Mouse (Mus musculus): Measurements from ENCODE around the gene Ska3. TPM values are rescaled to one million over a fixed set of nuclear protein-coding genes. Genes with fewer than 3 reads are reported as not detected.

Ska3 gene
- polyA plus RNA-seq, 1 experiment: 0.77 TPM

GRCm38 (mm10) chr14:57808558-57808957 lies 17.4 kb downstream of the Ska3 start:
- Histone ChIP-seq H3K9me3 (ENCODE audit: control insufficient read depth, low read length) (no peaks in the 10 kb centered on the region), H3K36me3 (ENCODE audit: control insufficient read depth) (peaks cover 98% of the 10 kb centered on the region), H3K4me1 (ENCODE audit: control insufficient read depth) (no peaks in the 10 kb centered on the region), H3K27me3 (ENCODE audit: control insufficient read depth) (no peaks in the 10 kb centered on the region), H3K4me3 (replicated peaks) (no peak overlapping the region)
- TF ChIP-seq GATA1 (IDR thresholded peaks at IDR 0.05; ENCODE audit: low read length) (no peak), TAL1 (IDR thresholded peaks at IDR 0.05; ENCODE audit: low read length) (no peak)

GRCm38 (mm10) chr14:57803731-57804130 lies 22.3 kb downstream of the Ska3 start:
- TF ChIP-seq GATA1 (IDR thresholded peaks at IDR 0.05; ENCODE audit: low read length): no peak
- no peak for TF ChIP-seq TAL1 (IDR thresholded peaks at IDR 0.05; ENCODE audit: low read length)
- Histone ChIP-seq H3K9me3 (ENCODE audit: control insufficient read depth, low read length) (no peaks in the 10 kb centered on the region), H3K27me3 (ENCODE audit: control insufficient read depth) (no peaks in the 10 kb centered on the region), H3K36me3 (ENCODE audit: control insufficient read depth) (peaks cover 87% of the 10 kb centered on the region), H3K4me3 (replicated peaks) (no peak overlapping the region), H3K4me1 (ENCODE audit: control insufficient read depth) (peaks cover 25% of the 10 kb centered on the region)

- Histone ChIP-seq H3K36me3 (ENCODE audit: control insufficient read depth) (peaks cover 34% of the 10 kb centered on the region), H3K4me3 (replicated peaks) (peak within 1 kb of the TSS; percentile 95), H3K9me3 (ENCODE audit: control insufficient read depth, low read length) (no peaks in the 10 kb centered on the region), H3K27me3 (ENCODE audit: control insufficient read depth) (0 out of 2 replicates have a peak, but pooled peaks cover 2% of the 10 kb centered on the region), H3K4me1 (ENCODE audit: control insufficient read depth) (peaks cover 34% of the 10 kb centered on the region)
- TF ChIP-seq TAL1 (IDR thresholded peaks at IDR 0.05; ENCODE audit: low read length) (no peak), GATA1 (IDR thresholded peaks at IDR 0.05; ENCODE audit: low read length) (no peak)
Measured at GRCm38 (mm10) chr14:57797991-57798931, 27.7 kb downstream of the Ska3 start, which contains the start of gene Sap18. TSS of gene Sap18 (plus strand) at chr14:57798180.

- H3K4me3 ChIP-seq (replicated peaks): peak overlapping the region; percentile 95
- H3K36me3 ChIP-seq (ENCODE audit: control insufficient read depth): peaks cover 27% of the 10 kb centered on the region
- TF ChIP-seq GATA1 (IDR thresholded peaks at IDR 0.05; ENCODE audit: low read length) (no peak), TAL1 (IDR thresholded peaks at IDR 0.05; ENCODE audit: low read length) (no peak)
- H3K27me3 ChIP-seq (ENCODE audit: control insufficient read depth): 0 out of 2 replicates have a peak, but pooled peaks cover 2% of the 10 kb centered on the region
- H3K9me3 ChIP-seq (ENCODE audit: control insufficient read depth, low read length): no peaks in the 10 kb centered on the region
- peaks cover 34% of the 10 kb centered on the region for H3K4me1 ChIP-seq (ENCODE audit: control insufficient read depth)
Measured at GRCm38 (mm10) chr14:57797551-57797950, 28.4 kb downstream of the Ska3 start.

GRCm38 (mm10) chr14:57791171-57791570 lies 34.8 kb downstream of the Ska3 start:
- no peaks in the 10 kb centered on the region for H3K4me1 ChIP-seq (ENCODE audit: control insufficient read depth)
- H3K36me3 ChIP-seq (ENCODE audit: control insufficient read depth): no peaks in the 10 kb centered on the region
- H3K9me3 ChIP-seq (ENCODE audit: control insufficient read depth, low read length): no peaks in the 10 kb centered on the region
- H3K4me3 ChIP-seq (replicated peaks): no peak overlapping the region
- TF ChIP-seq TAL1 (IDR thresholded peaks at IDR 0.05; ENCODE audit: low read length) (no peak), GATA1 (IDR thresholded peaks at IDR 0.05; ENCODE audit: low read length) (no peak)
- H3K27me3 ChIP-seq (ENCODE audit: control insufficient read depth): 0 out of 2 replicates have a peak, but pooled peaks cover 2% of the 10 kb centered on the region

GRCm38 (mm10) chr14:57789759-57790158 lies 36.2 kb downstream of the Ska3 start:
- no peak for TF ChIP-seq GATA1 (IDR thresholded peaks at IDR 0.05; ENCODE audit: low read length)
- TF ChIP-seq TAL1 (IDR thresholded peaks at IDR 0.05; ENCODE audit: low read length): no peak
- Histone ChIP-seq H3K27me3 (ENCODE audit: control insufficient read depth) (peaks cover 3% of the 10 kb centered on the region; the same call in 1 of the 2 replicates), H3K36me3 (ENCODE audit: control insufficient read depth) (no peaks in the 10 kb centered on the region)

GRCm38 (mm10) chr14:57789311-57789710 lies 36.7 kb downstream of the Ska3 start:
- no peak overlapping the region for H3K4me3 ChIP-seq (replicated peaks)
- H3K9me3 ChIP-seq (ENCODE audit: control insufficient read depth, low read length): no peaks in the 10 kb centered on the region
- H3K36me3 ChIP-seq (ENCODE audit: control insufficient read depth): no peaks in the 10 kb centered on the region
- TF ChIP-seq GATA1 (IDR thresholded peaks at IDR 0.05; ENCODE audit: low read length) (no peak), TAL1 (IDR thresholded peaks at IDR 0.05; ENCODE audit: low read length) (no peak)
- peaks cover 5% of the 10 kb centered on the region; the same call in 1 of the 2 replicates for H3K27me3 ChIP-seq (ENCODE audit: control insufficient read depth)
- no peaks in the 10 kb centered on the region for H3K4me1 ChIP-seq (ENCODE audit: control insufficient read depth)

More at GRCm38 (mm10) chr14:57789759-57790158, 36.2 kb downstream of the Ska3 start:
- no peak overlapping the region for H3K4me3 ChIP-seq (replicated peaks)
- no peaks in the 10 kb centered on the region for H3K9me3 ChIP-seq (ENCODE audit: control insufficient read depth, low read length)
- no peaks in the 10 kb centered on the region for H3K4me1 ChIP-seq (ENCODE audit: control insufficient read depth)

GRCm38 (mm10) chr14:57787406-57787805 lies 38.6 kb downstream of the Ska3 start:
- H3K4me1 ChIP-seq (ENCODE audit: control insufficient read depth): no peaks in the 10 kb centered on the region
- no peaks in the 10 kb centered on the region for H3K9me3 ChIP-seq (ENCODE audit: control insufficient read depth, low read length)
- H3K27me3 ChIP-seq (ENCODE audit: control insufficient read depth): peaks cover 3% of the 10 kb centered on the region; the same call in 1 of the 2 replicates
- H3K4me3 ChIP-seq (replicated peaks): no peak overlapping the region
- no peaks in the 10 kb centered on the region for H3K36me3 ChIP-seq (ENCODE audit: control insufficient read depth)
- no peak for TF ChIP-seq GATA1 (IDR thresholded peaks at IDR 0.05; ENCODE audit: low read length)
- no peak for TF ChIP-seq TAL1 (IDR thresholded peaks at IDR 0.05; ENCODE audit: low read length)

- no peaks in the 10 kb centered on the region for H3K9me3 ChIP-seq (ENCODE audit: control insufficient read depth, low read length)
- TF ChIP-seq TAL1 (IDR thresholded peaks at IDR 0.05; ENCODE audit: low read length) (no peak), GATA1 (IDR thresholded peaks at IDR 0.05; ENCODE audit: low read length) (no peak)
Measured at GRCm38 (mm10) chr14:57772157-57772815, 53.7 kb downstream of the Ska3 start.

More at GRCm38 (mm10) chr14:57772157-57772815, 53.7 kb downstream of the Ska3 start:
- peaks cover 7% of the 10 kb centered on the region for H3K27me3 ChIP-seq (ENCODE audit: control insufficient read depth)
- H3K4me3 ChIP-seq (replicated peaks): no peak overlapping the region
- no peaks in the 10 kb centered on the region for H3K4me1 ChIP-seq (ENCODE audit: control insufficient read depth)
- no peaks in the 10 kb centered on the region for H3K36me3 ChIP-seq (ENCODE audit: control insufficient read depth)

Data from erythroblast, embryonic 14.5 days (primary cell).